Mouse (Mus musculus) cerebellum, adult 2 months (tissue): ENCODE data around the gene Hist1h4c. TPM values are rescaled to one million over a fixed set of nuclear protein-coding genes. Genes with fewer than 3 reads are reported as not detected.

Experiments
- DNase-seq, 2 experiments: peaks; one replicate each; pipeline ENCODE4 v3.0.0; 2021
- H3K27ac ChIP-seq: fragments of 200-500 bp; 2 replicates; pipeline ENCODE4 v1.5.1; 2012; ENCODE audit warnings: low read length, control low read depth, inconsistent platforms; ENCODE audit not compliant: insufficient read depth
- H3K27me3 ChIP-seq: fragments of 200-500 bp; 2 replicates; pipeline ENCODE4 v1.6.1; 2012; ENCODE audit warnings: inconsistent platforms, mild to moderate bottlenecking, low read length, moderate library complexity; ENCODE audit not compliant: control insufficient read depth, insufficient read depth
- H3K4me1 ChIP-seq: fragments of 200-500 bp; 2 replicates; pipeline ENCODE4 v1.6.1; 2011; ENCODE audit warnings: low read length; ENCODE audit not compliant: control insufficient read depth, insufficient read depth
- H3K4me3 ChIP-seq: fragments of 200-500 bp; replicated peaks from 2 replicates; pipeline ENCODE3; 2011; ENCODE audit warnings: mild to moderate bottlenecking, low read depth, low read length, control low read depth; ENCODE audit not compliant: insufficient read depth
- CTCF ChIP-seq: fragments of 200-500 bp; IDR thresholded peaks from 2 replicates; pipeline ENCODE4 v1.5.1; 2011; ENCODE audit warnings: low read depth, mild to moderate bottlenecking, control low read depth, low read length, moderate library complexity, borderline replicate concordance; ENCODE audit not compliant: insufficient read depth
- POLR2A ChIP-seq: fragments of 200-500 bp; IDR thresholded peaks from 2 replicates; pipeline ENCODE4 v1.6.1; 2011; ENCODE audit warnings: low read length, control low read depth, borderline replicate concordance; ENCODE audit not compliant: insufficient read depth
- WGBS: fragments of 180-500 bp; shearing (Covaris S2); methylation state at CpG from one replicate; pipeline ENCODE4 v1.1.7; 2018; 5-methylcytosine and 5-hydroxymethylcytosine counted together
- polyA plus RNA-seq: library from polyadenylated mRNA; depleted of rRNA; stranded (reverse); fragments of >200 nt; gene quantifications from 2 replicates; pipeline ENCODE4 v1.2.3, GENCODE M21; 2012

Hist1h4c gene
- polyA plus RNA-seq, 1 experiment: 5.8 TPM

- Histone ChIP-seq H3K4me3 (peak overlapping the region; percentile 37), H3K27me3 (no peaks in the 10 kb centered on the region), H3K4me1 (no peaks in the 10 kb centered on the region), H3K27ac (peak overlapping the region; percentile 10; the same call in 1 of the 2 replicates)
- TF ChIP-seq CTCF: peak; percentile 34; the same call in 1 of the 2 replicates
- TF ChIP-seq POLR2A: no peak
- DNase-seq: peak; percentile 21 to 29
- WGBS: under 1% methylated on average over 25 of the region's 32 CpGs
These were observed 559 bp downstream of the Hist1h4c start for GRCm38 (mm10) chr13:23697491-23698299.

- DNase-seq: no peak
- WGBS: 58% methylated on average over 15 of the region's 15 CpGs
- no peak overlapping the region for H3K27ac ChIP-seq
- no peak overlapping the region for H3K4me3 ChIP-seq
- H3K27me3 ChIP-seq: no peaks in the 10 kb centered on the region
- TF ChIP-seq POLR2A (no peak), CTCF (no peak)
- H3K4me1 ChIP-seq: no peaks in the 10 kb centered on the region
These were observed 2.2 kb downstream of the Hist1h4c start for GRCm38 (mm10) chr13:23696061-23696474.

DNA sequence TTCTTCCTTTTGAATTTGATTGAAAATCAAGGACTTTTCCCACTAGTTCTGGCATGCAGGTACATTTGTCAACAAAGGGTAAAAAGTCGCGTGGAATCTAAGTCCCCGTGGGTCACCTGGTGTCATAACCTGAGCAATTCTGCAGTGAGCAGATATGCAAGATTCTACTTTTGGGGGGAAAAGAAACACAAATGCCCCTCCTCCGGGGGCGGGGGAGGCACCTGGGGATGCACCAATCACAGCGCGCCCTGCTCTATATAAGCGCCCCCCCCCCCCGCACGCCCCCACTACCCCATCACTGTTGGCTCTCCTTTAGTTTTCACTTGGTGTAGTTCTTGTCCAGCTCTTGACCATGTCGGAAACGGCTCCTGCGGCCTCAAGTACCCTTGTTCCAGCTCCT is 2.7 kb downstream of the Hist1h4c start, which contains the start of gene Hist1h1t:
Gene Hist1h1t, plus strand, starts transcription at position 301 of the 400 bp plus-strand sequence.
- no peak within 1 kb of the TSS for H3K27ac ChIP-seq
- no peak for DNase-seq
- TF ChIP-seq CTCF (no peak), POLR2A (no peak)

GRCm38 (mm10) chr13:23694956-23695355 is 3.3 kb downstream of the Hist1h4c start:
- no peak for DNase-seq
- WGBS: 96% methylated on average over 9 of the region's 9 CpGs
- Histone ChIP-seq H3K27me3 (no peaks in the 10 kb centered on the region), H3K4me1 (no peaks in the 10 kb centered on the region), H3K4me3 (no peak overlapping the region), H3K27ac (no peak overlapping the region)
- no peak for TF ChIP-seq POLR2A
- TF ChIP-seq CTCF: no peak

More for the DNA sequence above, 2.7 kb downstream of the Hist1h4c start, which contains the start of gene Hist1h1t:
- no peak within 1 kb of the TSS for H3K4me3 ChIP-seq
- WGBS: 54% methylated on average over 13 of the region's 13 CpGs
- H3K27me3 ChIP-seq: no peaks in the 10 kb centered on the region
- no peaks in the 10 kb centered on the region for H3K4me1 ChIP-seq

DNA sequence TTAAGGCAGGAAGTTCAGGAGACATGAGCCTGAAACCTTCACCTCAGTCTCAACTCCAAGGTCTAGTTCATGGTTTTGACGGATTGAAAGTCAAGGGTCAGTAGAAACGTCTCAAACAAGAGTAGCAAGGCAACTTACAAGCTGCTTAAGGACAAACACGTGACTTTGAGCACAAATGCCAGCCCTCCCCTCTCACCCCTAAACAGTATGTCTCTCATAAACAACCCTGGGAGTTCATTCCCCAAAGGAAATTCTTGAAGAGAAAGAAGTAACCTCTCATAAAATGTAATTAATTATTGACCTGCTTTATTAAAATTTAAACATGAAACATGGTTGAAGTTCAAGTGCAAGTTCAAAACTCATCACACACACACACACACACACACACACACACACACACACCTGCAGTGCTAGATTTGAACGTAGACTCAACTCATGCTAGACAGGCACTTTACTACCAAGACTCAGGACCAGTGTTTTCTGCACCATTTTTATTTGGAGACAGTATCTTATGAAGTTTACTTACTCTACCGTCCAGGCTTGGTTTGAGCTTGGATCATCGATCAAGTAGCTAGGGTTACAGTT is 4.3 kb downstream of the Hist1h4c start:
- no peak for TF ChIP-seq CTCF
- H3K27me3 ChIP-seq: no peaks in the 10 kb centered on the region
- 85% methylated on average over 6 of the region's 6 CpGs for WGBS
- no peak overlapping the region for H3K27ac ChIP-seq
- no peaks in the 10 kb centered on the region for H3K4me1 ChIP-seq
- DNase-seq: no peak
- no peak overlapping the region for H3K4me3 ChIP-seq

- WGBS: 75% methylated on average over 2 of the region's 2 CpGs
- TF ChIP-seq CTCF (no peak), POLR2A (no peak)
- peaks cover 2% of the 10 kb centered on the region; the same call in 1 of the 2 replicates for H3K4me1 ChIP-seq
These were observed 8.8 kb downstream of the Hist1h4c start for GRCm38 (mm10) chr13:23689459-23689858.

DNA sequence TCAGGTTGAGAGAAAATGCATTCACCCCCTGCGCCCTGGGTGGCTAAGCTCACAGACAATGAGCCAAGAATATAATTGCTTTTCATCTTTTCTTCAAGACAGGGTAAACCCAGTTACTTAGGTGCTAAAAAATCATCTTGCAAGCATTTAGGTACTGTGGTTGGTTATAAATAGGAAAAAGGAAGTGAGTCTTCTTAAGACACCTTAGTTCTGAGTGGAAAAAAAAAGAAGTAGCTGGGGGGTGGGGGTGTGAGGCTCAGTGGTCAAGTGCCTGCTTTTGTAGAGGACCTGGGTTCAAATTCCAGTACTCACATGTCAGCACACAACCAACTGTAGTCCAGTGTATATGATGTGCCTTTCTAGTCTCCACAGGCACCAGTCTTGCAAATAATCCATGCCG is 9.3 kb downstream of the Hist1h4c start:
- TF ChIP-seq CTCF (no peak), POLR2A (no peak)
- 94% methylated on average over 2 of the region's 2 CpGs for WGBS
- no peak overlapping the region for H3K4me3 ChIP-seq
- H3K4me1 ChIP-seq: peaks cover 2% of the 10 kb centered on the region; the same call in 1 of the 2 replicates
- H3K27me3 ChIP-seq: no peaks in the 10 kb centered on the region
- H3K27ac ChIP-seq: no peak overlapping the region
- no peak for DNase-seq

More at GRCm38 (mm10) chr13:23689459-23689858, 8.8 kb downstream of the Hist1h4c start:
- no peak for DNase-seq
- no peaks in the 10 kb centered on the region for H3K27me3 ChIP-seq
- H3K4me3 ChIP-seq: no peak overlapping the region
- H3K27ac ChIP-seq: no peak overlapping the region
